Mouse (Mus musculus): ENCODE measurements around the gene Hand1.
A peak's percentile ranks its signal among the peaks of the same experiment; 100 is the strongest.
"Not testable (repeated sequence)": the region's sequence is repeated elsewhere in the genome, so short reads cannot be mapped to it uniquely, and the experiment has no call there.

Gene Hand1

GRCm38 (mm10) chr11:57832552-57833201 lies at the start of gene Hand1:
Gene Hand1, minus strand, starts transcription at chr11:57832818.
- DNase-seq (ENCODE audit: low spot score) = no peak

GRCm38 (mm10) chr11:57876157-57876556 lies 43.5 kb upstream of the Hand1 start:
- DNase-seq (ENCODE audit: low spot score) = no peak

- no peak for DNase-seq (ENCODE audit: low spot score)
Measured at GRCm38 (mm10) chr11:57873014-57873413, 40.4 kb upstream of the Hand1 start.

GRCm38 (mm10) chr11:57868753-57869460 lies 36.3 kb upstream of the Hand1 start:
- DNase-seq (ENCODE audit: low spot score) = peak; percentile 7

GRCm38 (mm10) chr11:57866466-57866865 lies 33.8 kb upstream of the Hand1 start:
- DNase-seq (ENCODE audit: low spot score) = no peak

GRCm38 (mm10) chr11:57864577-57864976 lies 32.0 kb upstream of the Hand1 start:
- no peak for DNase-seq (ENCODE audit: low spot score)

- DNase-seq (ENCODE audit: low spot score) = no peak
Measured at GRCm38 (mm10) chr11:57862088-57862487, 29.5 kb upstream of the Hand1 start.

- DNase-seq (ENCODE audit: low spot score) = no peak
Measured at GRCm38 (mm10) chr11:57857709-57858108, 25.1 kb upstream of the Hand1 start.

- no peak for DNase-seq (ENCODE audit: low spot score)
Measured at GRCm38 (mm10) chr11:57853571-57853970, 21.0 kb upstream of the Hand1 start.

GRCm38 (mm10) chr11:57850931-57851330 lies 18.3 kb upstream of the Hand1 start:
- DNase-seq (ENCODE audit: low spot score) = peak; percentile 77

- DNase-seq (ENCODE audit: low spot score) = no peak
Measured at GRCm38 (mm10) chr11:57850298-57850697, 17.7 kb upstream of the Hand1 start.

GRCm38 (mm10) chr11:57847396-57847795 lies 14.8 kb upstream of the Hand1 start:
- DNase-seq (ENCODE audit: low spot score) = no peak

- DNase-seq (ENCODE audit: low spot score) = not testable (repeated sequence)
Measured at GRCm38 (mm10) chr11:57846421-57847363, 14.1 kb upstream of the Hand1 start.

- DNase-seq (ENCODE audit: low spot score) = no peak
Measured at GRCm38 (mm10) chr11:57841391-57841790, 8.8 kb upstream of the Hand1 start.

- no peak for DNase-seq (ENCODE audit: low spot score)
Measured at GRCm38 (mm10) chr11:57840986-57841385, 8.4 kb upstream of the Hand1 start.

GRCm38 (mm10) chr11:57837861-57838680 lies 5.5 kb upstream of the Hand1 start:
- DNase-seq (ENCODE audit: low spot score) = no peak

GRCm38 (mm10) chr11:57836872-57837680 lies 4.5 kb upstream of the Hand1 start:
- DNase-seq (ENCODE audit: low spot score) = no peak

- no peak for DNase-seq (ENCODE audit: low spot score)
Measured at GRCm38 (mm10) chr11:57836401-57836800, 3.8 kb upstream of the Hand1 start.

GRCm38 (mm10) chr11:57835931-57836330 lies 3.3 kb upstream of the Hand1 start:
- no peak for DNase-seq (ENCODE audit: low spot score)

- DNase-seq (ENCODE audit: low spot score) = no peak
Measured at GRCm38 (mm10) chr11:57835331-57835730, 2.7 kb upstream of the Hand1 start.

- DNase-seq (ENCODE audit: low spot score) = no peak
Measured at GRCm38 (mm10) chr11:57834031-57834430, 1.4 kb upstream of the Hand1 start.
